Mouse (Mus musculus): ENCODE measurements around the gene Tes.

Gene Tes

GRCm38 (mm10) chr6:17079304-17079703, 14.4 kb downstream of the Tes start:
- DNase-seq (ENCODE audit: low read depth, low spot score) = no peak

GRCm38 (mm10) chr6:17079826-17080225, 14.9 kb downstream of the Tes start:
- no peak for DNase-seq (ENCODE audit: low read depth, low spot score)

- DNase-seq (ENCODE audit: low read depth, low spot score) = no peak
Measured at GRCm38 (mm10) chr6:17082238-17082637, 17.3 kb downstream of the Tes start.

GRCm38 (mm10) chr6:17082800-17083199, 17.9 kb downstream of the Tes start:
- no peak for DNase-seq (ENCODE audit: low read depth, low spot score)

GRCm38 (mm10) chr6:17087485-17087884, 22.5 kb downstream of the Tes start:
- peak; percentile 85 for DNase-seq (ENCODE audit: low read depth, low spot score)

- no peak for DNase-seq (ENCODE audit: low read depth, low spot score)
Measured at GRCm38 (mm10) chr6:17097301-17097700, 32.4 kb downstream of the Tes start.

GRCm38 (mm10) chr6:17098559-17098958, 33.6 kb downstream of the Tes start:
- DNase-seq (ENCODE audit: low read depth, low spot score) = no peak

GRCm38 (mm10) chr6:17099477-17100130, 34.7 kb downstream of the Tes start:
- DNase-seq (ENCODE audit: low read depth, low spot score) = no peak

- DNase-seq (ENCODE audit: low read depth, low spot score) = peak; percentile 47
Measured at GRCm38 (mm10) chr6:17105714-17106113, 40.8 kb downstream of the Tes start.

- no peak for DNase-seq (ENCODE audit: low read depth, low spot score)
Measured at GRCm38 (mm10) chr6:17106493-17106892, 41.5 kb downstream of the Tes start.

GRCm38 (mm10) chr6:17109204-17109603, 44.3 kb downstream of the Tes start:
- DNase-seq (ENCODE audit: low read depth, low spot score) = no peak

GRCm38 (mm10) chr6:17110564-17111100, 45.7 kb downstream of the Tes start:
- no peak for DNase-seq (ENCODE audit: low read depth, low spot score)

GRCm38 (mm10) chr6:17112081-17112480, 47.1 kb downstream of the Tes start:
- no peak for DNase-seq (ENCODE audit: low read depth, low spot score)

- no peak for DNase-seq (ENCODE audit: low read depth, low spot score)
Measured at GRCm38 (mm10) chr6:17112990-17113389, 48.0 kb downstream of the Tes start.

GRCm38 (mm10) chr6:17114588-17114987, 49.6 kb downstream of the Tes start:
- no peak for DNase-seq (ENCODE audit: low read depth, low spot score)

- DNase-seq (ENCODE audit: low read depth, low spot score) = no peak
Measured at GRCm38 (mm10) chr6:17115046-17115790, 50.3 kb downstream of the Tes start.

GRCm38 (mm10) chr6:17119521-17120232, 54.7 kb downstream of the Tes start:
- no peak for DNase-seq (ENCODE audit: low read depth, low spot score)

GRCm38 (mm10) chr6:17140021-17140420, 75.1 kb downstream of the Tes start:
- no peak for DNase-seq (ENCODE audit: low read depth, low spot score)

- DNase-seq (ENCODE audit: low read depth, low spot score) = no peak
Measured at GRCm38 (mm10) chr6:17142577-17143359, 77.8 kb downstream of the Tes start.

- no peak for DNase-seq (ENCODE audit: low read depth, low spot score)
Measured at GRCm38 (mm10) chr6:17151071-17151715, 86.2 kb downstream of the Tes start.

GRCm38 (mm10) chr6:17152551-17152950, 87.6 kb downstream of the Tes start:
- no peak for DNase-seq (ENCODE audit: low read depth, low spot score)

Measured in CD4-positive, CD25-positive, alpha-beta regulatory T cell, adult 2 months (primary cell).